Mouse (Mus musculus) MEL (cell line): ENCODE measurements around the gene Cables2.

ENCODE experiments used
- EP300 ChIP-seq, 2 experiments: IDR thresholded peaks; 2 replicates each; pipeline ENCODE4 v1.6.1; 2011; ENCODE audit warnings: improper control_type of control experiment in 2 of 2, low read length in 2 of 2, low read depth in 1 of 2, mild to moderate bottlenecking in 1 of 2
- MAX ChIP-seq: IDR thresholded peaks from 2 replicates; pipeline ENCODE4 v1.6.1; 2011; ENCODE audit warnings: low read length, improper control_type of control experiment
- MAZ ChIP-seq: IDR thresholded peaks from 2 replicates; pipeline ENCODE4 v1.6.1; 2012; ENCODE audit warnings: low read depth, mild to moderate bottlenecking, inconsistent platforms, low read length, improper control_type of control experiment
- POLR2A ChIP-seq, 2 experiments: IDR thresholded peaks; 2 replicates each; pipeline ENCODE4 v1.6.1; 2011 to 2012; ENCODE audit warnings: low read length in 2 of 2, mild to moderate bottlenecking in 2 of 2, control low read depth in 1 of 2, improper control_type of control experiment in 1 of 2, low read depth in 1 of 2, moderate library complexity in 1 of 2; ENCODE audit not compliant: control insufficient read depth in 1 of 2, insufficient read depth in 1 of 2, poor library complexity in 1 of 2
- TAL1 ChIP-seq: IDR thresholded peaks from 2 replicates; pipeline ENCODE4 v1.6.1; 2012; ENCODE audit warnings: mild to moderate bottlenecking, inconsistent platforms, low read length, moderate library complexity, mixed read lengths

- TF ChIP-seq POLR2A (IDR thresholded peaks at IDR 0.05; ENCODE audit: control insufficient read depth in 1 of 2, insufficient read depth in 1 of 2, low read depth in 1 of 2, low read length in 2 of 2, poor library complexity in 1 of 2) (no peak), MAX (no peak), MAZ (no peak), EP300 (IDR thresholded peaks at IDR 0.05; ENCODE audit: low read depth in 1 of 2, low read length in 2 of 2) (no peak), TAL1 (no peak)
These were observed 49.5 kb upstream of the Cables2 start for GRCm38 (mm10) chr2:180322674-180323355.
